Mouse (Mus musculus) lung, adult 2 months (tissue): ENCODE results near the gene Iqgap3.

ENCODE experiments used
- CTCF ChIP-seq: fragments of 200-500 bp; IDR thresholded peaks from 2 replicates; pipeline ENCODE4 v1.5.1; 2011; ENCODE audit warnings: mild to moderate bottlenecking, low read length, control low read depth; ENCODE audit not compliant: insufficient read depth
- POLR2A ChIP-seq: fragments of 200-500 bp; IDR thresholded peaks from 2 replicates; pipeline ENCODE4 v1.6.1; 2011; ENCODE audit warnings: low read depth, mild to moderate bottlenecking, control low read depth, low read length, borderline replicate concordance; ENCODE audit errors: extremely low read depth

GRCm38 (mm10) chr3:88071783-88072182, 10.0 kb upstream of the Iqgap3 start:
- TF ChIP-seq POLR2A (no peak), CTCF (peak; percentile 97)
